Mouse (Mus musculus): ENCODE measurements at regions not wholly inside any gene's neighbourhood (a gene's known extent, or its start where the extent isn't known, plus 50 kb on each side); places are given as distances from the start of the nearest gene placed in this dataset.

DNA sequence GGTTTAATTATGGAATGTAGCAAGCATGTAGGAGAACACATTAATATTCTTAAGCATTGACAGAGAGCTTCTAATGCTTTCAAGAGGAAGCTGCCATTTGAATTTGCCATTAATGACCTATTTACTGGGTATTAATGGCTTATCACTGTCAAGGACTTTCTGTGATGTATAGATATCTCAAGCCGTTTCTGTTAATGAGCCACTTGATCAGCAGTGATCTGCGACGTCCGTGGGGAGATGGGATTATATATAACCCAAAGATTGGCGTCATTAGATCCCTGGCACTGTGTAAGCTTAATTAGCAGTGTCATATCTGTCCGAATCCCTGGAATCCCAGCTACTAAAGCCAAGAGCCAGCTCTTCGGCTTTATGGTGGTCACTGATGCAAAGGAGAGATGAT is 257.4 kb downstream of the Plk2 start:
- no peaks in the 10 kb centered on the region for H3K4me1 ChIP-seq
- no peak for ATAC-seq (ENCODE audit: insufficient read depth, low FRiP score, low read depth)
- no peak overlapping the region for H3K4me3 ChIP-seq (replicated peaks)
- H3K27ac ChIP-seq = no peak overlapping the region
- no peaks in the 10 kb centered on the region for H3K27me3 ChIP-seq (replicated peaks)
- no peaks in the 10 kb centered on the region for H3K9me3 ChIP-seq
- H3K36me3 ChIP-seq = no peaks in the 10 kb centered on the region
- 81% methylated on average over 7 of the region's 7 CpGs for WGBS
- H3K4me2 ChIP-seq = no peak overlapping the region
- no peak overlapping the region for H3K9ac ChIP-seq

DNA sequence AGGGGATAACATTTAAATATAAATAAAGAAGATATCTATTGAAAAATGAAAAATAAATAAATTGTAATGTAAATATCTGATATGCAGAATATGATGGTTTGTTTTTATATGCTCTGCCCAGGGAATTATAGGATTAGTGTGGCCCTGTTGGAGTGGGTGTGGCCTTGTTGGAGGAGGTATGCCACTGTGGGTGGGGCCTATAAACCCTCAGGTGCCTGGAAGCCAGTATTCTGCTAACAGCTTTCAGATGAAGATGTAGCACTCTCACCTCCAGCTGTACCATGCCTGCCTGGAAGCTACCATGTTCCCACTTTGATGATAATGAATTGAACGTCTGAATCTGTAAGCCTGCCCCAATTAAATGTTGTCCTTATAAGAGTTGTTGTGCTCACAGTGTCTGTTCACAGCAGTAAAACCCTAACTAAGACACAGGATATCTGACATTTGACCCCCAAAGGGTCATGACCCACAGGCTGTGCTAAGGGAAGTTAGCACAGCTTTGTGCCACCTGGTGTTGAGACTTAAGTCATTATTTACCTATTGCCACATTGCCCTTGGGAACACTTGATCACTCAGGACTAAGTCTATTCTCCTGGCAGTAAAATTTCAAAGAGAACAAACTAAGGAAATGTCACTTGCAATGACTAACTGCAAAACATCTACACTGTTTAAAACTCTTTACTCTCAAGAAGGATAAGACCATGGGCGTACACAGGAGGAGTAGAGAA is 270.4 kb downstream of the Plk2 start:
- Histone ChIP-seq H3K36me3 (no peaks in the 10 kb centered on the region), H3K27ac (peak overlapping the region; percentile 16; the same call in 1 of the 2 replicates), H3K9me3 (no peaks in the 10 kb centered on the region), H3K4me1 (no peaks in the 10 kb centered on the region), H3K4me2 (no peak overlapping the region), H3K4me3 (replicated peaks) (no peak overlapping the region), H3K9ac (no peak overlapping the region), H3K27me3 (replicated peaks) (no peaks in the 10 kb centered on the region)
- peak; percentile 31; the same call in 1 of the 2 replicates for ATAC-seq (ENCODE audit: insufficient read depth, low FRiP score, low read depth)
- 33% methylated on average over 2 of the region's 2 CpGs for WGBS

DNA sequence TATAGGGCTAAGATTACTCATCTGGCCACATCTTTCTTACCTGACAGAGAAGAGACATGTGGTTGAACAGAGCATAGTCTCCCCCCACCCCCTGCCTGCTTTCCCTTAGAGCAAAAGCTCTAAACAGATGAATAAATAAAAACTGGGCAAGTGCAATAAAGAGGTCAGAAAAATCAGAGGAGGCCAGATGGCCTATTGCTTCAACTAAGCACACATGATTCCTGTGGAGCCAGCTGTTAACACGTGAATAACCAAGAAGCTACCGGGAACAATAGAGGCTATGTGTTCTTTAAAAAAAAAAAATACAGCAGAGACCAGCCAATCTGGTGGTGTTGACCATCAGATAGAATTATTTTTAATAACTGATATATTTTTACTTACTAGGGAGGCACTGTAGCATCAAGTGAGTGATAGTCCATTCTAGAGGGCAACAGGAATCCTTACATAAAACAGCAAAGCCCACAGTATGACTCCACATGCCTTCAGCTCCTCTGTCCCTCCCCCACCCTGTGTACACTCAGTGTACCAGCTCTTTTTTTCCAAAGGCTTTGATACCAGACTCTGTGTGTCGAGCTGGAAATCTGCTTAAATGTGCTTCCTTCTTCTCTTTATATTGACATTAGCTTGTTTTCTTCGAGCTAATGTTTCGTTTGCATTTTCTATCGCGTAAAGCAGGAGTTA is 272.6 kb downstream of the Plk2 start:
- Histone ChIP-seq H3K9ac (no peak overlapping the region), H3K27me3 (replicated peaks) (no peaks in the 10 kb centered on the region), H3K27ac (no peak overlapping the region; the same call in 1 of the 2 replicates), H3K4me2 (no peak overlapping the region), H3K36me3 (no peaks in the 10 kb centered on the region), H3K4me3 (replicated peaks) (no peak overlapping the region), H3K9me3 (no peaks in the 10 kb centered on the region), H3K4me1 (no peaks in the 10 kb centered on the region)
- 46% methylated on average over 7 of the region's 7 CpGs for WGBS
- peak; percentile 50; the same call in 1 of the 2 replicates for ATAC-seq (ENCODE audit: insufficient read depth, low FRiP score, low read depth)

DNA sequence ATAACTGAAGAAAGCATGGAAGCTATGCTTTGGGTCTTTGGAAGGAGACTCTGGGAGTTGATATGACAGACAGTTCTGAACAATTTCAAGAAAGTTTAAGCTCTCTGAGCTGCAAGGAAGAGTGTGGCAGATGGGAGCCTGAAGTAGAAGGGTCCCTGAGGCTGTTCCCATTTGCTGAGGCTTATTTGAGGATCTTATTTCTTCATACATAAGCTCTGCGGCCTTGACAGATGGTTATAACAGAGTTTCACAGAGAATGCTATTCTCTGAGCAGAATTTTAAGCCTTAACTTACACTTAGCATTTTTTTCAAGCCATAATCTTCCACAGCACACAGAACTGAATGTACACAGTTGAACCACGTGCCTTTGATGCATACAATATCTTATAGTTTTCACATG is 278.7 kb downstream of the Plk2 start:
- H3K36me3 ChIP-seq = no peaks in the 10 kb centered on the region
- no peaks in the 10 kb centered on the region for H3K27me3 ChIP-seq (replicated peaks)
- H3K4me2 ChIP-seq = no peak overlapping the region
- WGBS = 49% methylated on average over 2 of the region's 2 CpGs
- no peaks in the 10 kb centered on the region for H3K4me1 ChIP-seq
- no peak overlapping the region for H3K27ac ChIP-seq
- no peak overlapping the region for H3K4me3 ChIP-seq (replicated peaks)
- no peak overlapping the region for H3K9ac ChIP-seq
- ATAC-seq (ENCODE audit: insufficient read depth, low FRiP score, low read depth) = no peak
- no peaks in the 10 kb centered on the region for H3K9me3 ChIP-seq

DNA sequence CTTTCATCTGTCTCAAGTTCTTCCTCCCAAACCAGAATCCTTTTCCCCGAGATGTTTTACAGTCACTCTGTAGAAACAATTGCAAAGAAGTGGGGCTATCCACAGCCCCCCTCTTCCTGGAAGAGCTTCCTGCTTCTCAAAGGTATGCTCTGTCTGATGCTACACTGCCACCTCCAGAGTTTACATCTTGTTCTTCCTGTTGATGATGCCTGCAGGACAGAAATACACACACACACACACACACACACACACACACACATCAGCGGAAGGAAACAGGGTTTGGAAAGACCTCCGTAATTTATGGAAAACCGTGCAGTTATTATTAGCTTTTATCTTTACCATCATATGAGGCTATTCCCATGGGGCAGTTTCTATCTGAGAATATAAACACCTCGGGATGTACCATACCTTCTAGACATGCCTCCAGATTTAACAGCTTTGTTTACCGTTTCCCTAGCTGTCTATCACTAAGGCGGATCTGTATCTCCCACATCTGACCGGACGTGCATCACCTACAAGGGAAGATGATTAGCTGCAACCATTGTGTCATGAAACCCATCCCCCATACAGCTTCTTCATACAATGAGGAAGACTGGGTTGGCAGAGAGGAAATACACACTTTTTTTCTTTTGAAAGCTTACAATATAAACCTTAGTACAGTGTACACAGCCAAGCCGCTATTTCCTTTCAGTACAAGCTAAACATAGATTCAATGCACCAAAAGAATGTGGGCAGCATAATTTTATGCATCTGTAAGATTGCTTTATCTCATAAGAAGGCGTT is 288.6 kb downstream of the Plk2 start:
- Histone ChIP-seq H3K4me1 (no peaks in the 10 kb centered on the region), H3K4me2 (no peak overlapping the region), H3K9me3 (no peaks in the 10 kb centered on the region), H3K9ac (no peak overlapping the region), H3K36me3 (no peaks in the 10 kb centered on the region), H3K27me3 (replicated peaks) (no peaks in the 10 kb centered on the region), H3K27ac (no peak overlapping the region), H3K4me3 (replicated peaks) (no peak overlapping the region)
- WGBS = 61% methylated on average over 11 of the region's 11 CpGs
- no peak for ATAC-seq (ENCODE audit: insufficient read depth, low FRiP score, low read depth)

DNA sequence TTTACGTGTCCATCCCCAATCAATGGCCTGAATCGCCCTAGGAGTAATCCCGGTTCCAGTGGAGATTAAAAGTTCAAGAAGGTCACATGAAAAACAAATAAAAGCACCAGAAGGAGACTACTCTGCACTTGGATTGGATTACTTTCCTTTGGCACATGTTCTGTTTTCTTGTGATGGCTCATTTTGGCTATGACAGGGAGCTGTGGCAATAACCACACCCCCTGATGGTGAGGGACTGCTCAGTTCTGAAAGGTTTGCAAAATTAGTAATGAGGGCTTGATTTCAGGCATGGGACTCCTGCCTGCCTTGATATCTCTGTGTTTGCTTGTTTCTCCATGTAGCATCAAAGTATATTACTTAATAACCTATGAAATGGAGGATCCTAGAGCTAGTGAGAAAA is 293.9 kb downstream of the Plk2 start:
- no peak for ATAC-seq (ENCODE audit: insufficient read depth, low FRiP score, low read depth)
- H3K27ac ChIP-seq = no peak overlapping the region
- no peaks in the 10 kb centered on the region for H3K27me3 ChIP-seq (replicated peaks)
- no peak overlapping the region for H3K4me2 ChIP-seq
- WGBS = 57% methylated on average over 3 of the region's 3 CpGs
- H3K4me1 ChIP-seq = no peaks in the 10 kb centered on the region
- H3K9me3 ChIP-seq = no peaks in the 10 kb centered on the region
- no peak overlapping the region for H3K9ac ChIP-seq
- no peak overlapping the region for H3K4me3 ChIP-seq (replicated peaks)
- H3K36me3 ChIP-seq = no peaks in the 10 kb centered on the region

DNA sequence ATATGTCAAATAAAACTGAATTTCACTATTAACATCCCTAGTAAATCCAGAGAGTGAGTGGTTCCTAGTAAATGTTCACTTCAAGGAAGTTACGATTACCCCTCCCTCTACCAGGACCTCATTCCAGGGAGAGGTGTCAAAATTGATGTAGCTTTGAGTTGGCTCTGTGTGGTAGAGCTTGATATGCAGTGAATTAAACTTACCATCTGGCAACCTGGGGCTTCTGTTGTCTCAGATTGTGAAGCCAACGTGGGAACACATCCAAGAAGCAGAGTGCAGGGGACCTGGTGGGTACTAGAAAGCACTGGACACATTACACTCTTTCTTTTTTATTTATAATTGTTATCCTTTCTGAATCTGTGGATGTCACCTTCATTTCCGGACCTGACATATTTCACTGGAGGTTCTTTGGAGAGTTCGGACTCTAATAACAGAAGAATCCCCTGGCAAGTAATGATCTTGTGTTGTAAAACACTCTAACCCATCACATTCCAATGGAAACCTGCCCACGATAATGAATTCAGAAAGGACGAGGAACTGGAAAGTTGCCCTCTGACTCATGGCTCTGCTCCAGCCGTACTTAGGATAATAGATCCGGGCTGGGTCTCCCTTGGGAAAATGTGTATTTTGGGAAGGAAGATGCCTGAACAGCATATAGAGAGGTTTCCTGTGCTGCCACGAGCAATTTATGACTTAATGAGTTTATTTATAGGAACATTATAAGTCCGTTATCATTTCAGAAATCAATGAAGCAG is 295.8 kb downstream of the Plk2 start:
- no peaks in the 10 kb centered on the region for H3K4me1 ChIP-seq
- no peak overlapping the region for H3K4me3 ChIP-seq (replicated peaks)
- no peak overlapping the region for H3K9ac ChIP-seq
- H3K9me3 ChIP-seq = no peaks in the 10 kb centered on the region
- no peak for ATAC-seq (ENCODE audit: insufficient read depth, low FRiP score, low read depth)
- no peaks in the 10 kb centered on the region for H3K27me3 ChIP-seq (replicated peaks)
- H3K4me2 ChIP-seq = no peak overlapping the region
- WGBS = 42% methylated on average over 10 of the region's 10 CpGs
- H3K36me3 ChIP-seq = no peaks in the 10 kb centered on the region
- H3K27ac ChIP-seq = no peak overlapping the region

DNA sequence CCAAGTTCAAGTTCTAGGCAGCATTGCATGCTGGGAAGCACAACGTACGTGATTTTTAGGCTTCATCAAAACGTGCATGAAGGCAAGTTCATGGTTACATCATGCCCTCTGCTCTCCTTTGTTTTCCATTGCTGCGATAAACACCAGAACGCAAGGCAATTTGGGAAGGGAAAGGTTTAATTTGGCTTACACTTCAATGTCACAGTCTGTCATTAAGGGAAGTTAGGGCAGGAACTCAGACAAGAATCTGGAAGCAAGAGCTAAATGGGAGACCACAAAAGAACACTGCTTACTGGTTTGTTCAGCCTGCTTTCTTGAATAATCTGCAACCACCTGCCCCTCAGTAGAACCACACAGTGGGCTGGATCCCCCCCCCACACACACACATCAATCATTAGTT is 297.9 kb downstream of the Plk2 start:
- no peak for ATAC-seq (ENCODE audit: insufficient read depth, low FRiP score, low read depth)
- Histone ChIP-seq H3K9ac (no peak overlapping the region), H3K27me3 (replicated peaks) (no peaks in the 10 kb centered on the region), H3K4me3 (replicated peaks) (no peak overlapping the region), H3K36me3 (no peaks in the 10 kb centered on the region), H3K4me1 (no peaks in the 10 kb centered on the region), H3K4me2 (no peak overlapping the region), H3K27ac (no peak overlapping the region), H3K9me3 (no peaks in the 10 kb centered on the region)
- 81% methylated on average over 5 of the region's 5 CpGs for WGBS

DNA sequence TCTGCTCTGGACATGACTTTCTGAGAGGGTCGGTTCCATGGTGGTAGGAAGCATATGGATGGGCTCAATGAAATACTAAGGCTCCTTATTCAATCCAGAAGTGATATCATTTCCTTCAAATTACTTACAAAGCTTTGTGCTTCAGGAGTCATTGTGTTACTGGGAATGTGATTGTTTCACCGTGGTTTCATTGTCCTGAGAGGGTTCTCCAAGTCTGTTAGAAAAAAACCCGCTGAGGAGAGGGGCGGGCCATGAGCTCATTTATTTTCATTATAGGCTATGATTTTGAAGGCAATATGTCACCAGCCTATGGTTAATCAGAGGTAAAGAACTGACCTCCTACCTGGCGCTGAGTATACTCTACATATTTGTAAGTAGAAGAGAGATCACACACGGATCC is 300.0 kb downstream of the Plk2 start:
- Histone ChIP-seq H3K36me3 (no peaks in the 10 kb centered on the region), H3K9me3 (no peaks in the 10 kb centered on the region), H3K4me2 (no peak overlapping the region), H3K9ac (no peak overlapping the region), H3K4me1 (no peaks in the 10 kb centered on the region), H3K27me3 (replicated peaks) (no peaks in the 10 kb centered on the region), H3K27ac (no peak overlapping the region), H3K4me3 (replicated peaks) (no peak overlapping the region)
- ATAC-seq (ENCODE audit: insufficient read depth, low FRiP score, low read depth) = no peak
- 76% methylated on average over 6 of the region's 6 CpGs for WGBS

DNA sequence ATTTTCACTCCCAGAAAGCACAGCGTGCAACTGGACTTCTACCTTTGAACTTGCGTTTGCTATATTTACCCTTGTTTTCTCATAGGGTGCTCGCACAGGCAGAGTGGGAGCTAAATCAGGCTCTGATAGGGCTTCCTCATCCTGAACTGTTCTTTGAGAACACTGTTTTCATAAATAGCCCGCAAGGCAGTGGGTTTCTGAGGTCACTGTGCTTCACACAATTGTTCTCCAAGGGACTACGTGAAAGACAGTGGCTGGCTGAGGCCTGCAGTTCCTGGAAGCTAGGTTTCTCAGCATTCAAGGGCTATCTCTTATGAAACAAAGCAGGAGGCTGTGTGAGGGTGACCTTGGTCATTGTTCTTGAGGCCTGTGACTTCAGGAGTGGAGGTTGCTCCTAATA is 301.7 kb downstream of the Plk2 start:
- H3K4me2 ChIP-seq = no peak overlapping the region
- H3K4me1 ChIP-seq = no peaks in the 10 kb centered on the region
- H3K27ac ChIP-seq = no peak overlapping the region
- WGBS = 74% methylated on average over 5 of the region's 5 CpGs
- H3K4me3 ChIP-seq (replicated peaks) = no peak overlapping the region
- no peaks in the 10 kb centered on the region for H3K36me3 ChIP-seq
- H3K27me3 ChIP-seq (replicated peaks) = no peaks in the 10 kb centered on the region
- H3K9ac ChIP-seq = no peak overlapping the region
- ATAC-seq (ENCODE audit: insufficient read depth, low FRiP score, low read depth) = no peak
- no peaks in the 10 kb centered on the region for H3K9me3 ChIP-seq

DNA sequence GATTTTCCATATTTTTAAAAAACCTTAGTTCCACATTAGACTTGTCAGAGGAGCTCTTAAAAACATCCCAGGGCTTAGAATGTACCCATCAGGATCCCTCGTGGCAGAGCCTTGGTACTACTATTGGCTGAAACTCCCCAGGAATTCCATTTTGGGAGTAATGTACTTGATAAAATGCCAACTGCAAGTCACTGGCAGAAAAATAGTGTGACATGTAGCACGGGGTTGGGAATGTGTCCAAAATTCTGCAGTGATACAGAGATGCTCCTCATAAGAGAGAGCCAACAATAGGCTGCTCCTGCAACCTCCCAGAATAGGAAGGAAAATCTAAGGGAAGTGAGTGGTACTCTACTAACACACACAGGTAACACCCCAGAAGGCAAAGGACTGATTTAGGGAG is 309.4 kb downstream of the Plk2 start:
- Histone ChIP-seq H3K27me3 (replicated peaks) (no peaks in the 10 kb centered on the region), H3K9ac (no peak overlapping the region), H3K4me1 (no peaks in the 10 kb centered on the region), H3K27ac (no peak overlapping the region), H3K9me3 (no peaks in the 10 kb centered on the region), H3K4me3 (replicated peaks) (no peak overlapping the region), H3K36me3 (no peaks in the 10 kb centered on the region), H3K4me2 (no peak overlapping the region)
- no peak for ATAC-seq (ENCODE audit: insufficient read depth, low FRiP score, low read depth)
- WGBS = 67% methylated on average over 2 of the region's 2 CpGs
